Comparison of ENCODE assay signal across 17 mouse cellular contexts in genomic region chrX:143062641-143063355, GRCm38 (mm10). TPM values are rescaled to one million over a fixed set of nuclear protein-coding genes. Genes with fewer than 3 reads are reported as not detected.
DNase-seq lines count a peak whose midpoint lies in the region; ATAC-seq and TF ChIP-seq lines count a peak whose summit lies in the region.
"Had no signal": no experiment of that assay in that cellular context is flagged by ENCODE, and none has a peak within 500 bp of the region (broad histone marks: within the 10 kb centered on the region; RNA-seq: fewer than 3 reads in every experiment).

No protein-coding gene starts in this region.

- no peak overlapping the region for H3K27ac ChIP-seq in lung, embryonic 14.5 days (ENCODE audit: low read depth)
- peak overlapping the region; percentile 56; the same call in 1 of the 2 replicates for H3K27ac ChIP-seq in intestine, embryonic 16.5 days (ENCODE audit: low read length)
- H3K27ac ChIP-seq in stomach, embryonic 14.5 days (ENCODE audit: low read length), result peak overlapping the region; percentile 66; the same call in 1 of the 2 replicates
- H3K27ac ChIP-seq: hindbrain, embryonic 10.5 days; liver, embryonic 15.5 days had no signal

- no peak for TF ChIP-seq CTCF in lung, embryonic 14.5 days (IDR thresholded peaks at IDR 0.05; ENCODE audit: low read depth)

- H3K4me3 ChIP-seq in lung, embryonic 14.5 days (ENCODE audit: low read depth, low read length), result no peak overlapping the region
- H3K4me3 ChIP-seq in intestine, embryonic 16.5 days (ENCODE audit: low read length), result no peak overlapping the region
- H3K4me3 ChIP-seq in stomach, embryonic 14.5 days (ENCODE audit: low read depth, low read length), result no peak overlapping the region
- H3K4me3 ChIP-seq: forebrain, embryonic 13.5 days; heart, embryonic 12.5 days; hindbrain, embryonic 10.5 days; liver, embryonic 15.5 days; megakaryocyte, embryonic 14.5 days had no signal

- no peak for ATAC-seq in lung, embryonic 14.5 days (ENCODE audit: insufficient read depth)
- no peak for ATAC-seq in intestine, embryonic 16.5 days
- no peak for ATAC-seq in stomach, embryonic 14.5 days (ENCODE audit: insufficient number of reproducible peaks, insufficient read depth, low FRiP score, low read depth)
- no peak for ATAC-seq in inflammation-experienced regulatory T-cells, adult 6 months
- ATAC-seq: CD4-positive, CD25-positive, alpha-beta regulatory T cell, adult 4 months; forebrain, embryonic 13.5 days had no signal

- peak; percentile 67 for DNase-seq in lung, embryonic 14.5 days
- no peak for DNase-seq in lung, postnatal 14 days
- peak; percentile 30 for DNase-seq in embryo, embryonic 11.5 days (ENCODE audit: low read depth, low spot score)
- no peak for DNase-seq in gastrocnemius, adult 18-20 months (ENCODE audit: low spot score)
- no peak for DNase-seq in T-cell, adult 2 months (ENCODE audit: low spot score)
- DNase-seq: cerebellum, adult 18-20 months; gastrocnemius, postnatal 10 days; kidney, adult 18-20 months had no signal

- H3K9ac ChIP-seq in lung, embryonic 14.5 days, result no peak overlapping the region
- H3K9ac ChIP-seq in intestine, embryonic 16.5 days (ENCODE audit: low read depth, low read length), result no peak overlapping the region
- no peak overlapping the region for H3K9ac ChIP-seq in stomach, embryonic 14.5 days (replicated peaks; ENCODE audit: low read depth, low read length)
- H3K9ac ChIP-seq: forebrain, embryonic 13.5 days; heart, embryonic 12.5 days; liver, embryonic 15.5 days had no signal

- H3K9me3 ChIP-seq in lung, embryonic 14.5 days (ENCODE audit: low read depth, low read length), result no peaks in the 10 kb centered on the region
- H3K9me3 ChIP-seq in intestine, embryonic 16.5 days (ENCODE audit: control insufficient read depth, low read length), result no peaks in the 10 kb centered on the region
- H3K9me3 ChIP-seq in stomach, embryonic 14.5 days (ENCODE audit: control insufficient read depth, low read depth, low read length), result no peaks in the 10 kb centered on the region
- H3K9me3 ChIP-seq: forebrain, embryonic 13.5 days; heart, embryonic 12.5 days; hindbrain, embryonic 10.5 days; liver, embryonic 15.5 days; megakaryocyte, embryonic 14.5 days had no signal

- H3K4me2 ChIP-seq in lung, embryonic 14.5 days, result no peak overlapping the region
- no peak overlapping the region for H3K4me2 ChIP-seq in intestine, embryonic 16.5 days (ENCODE audit: low read depth, low read length)
- H3K4me2 ChIP-seq in stomach, embryonic 14.5 days (replicated peaks; ENCODE audit: low read depth, low read length), result no peak overlapping the region
- H3K4me2 ChIP-seq: forebrain, embryonic 13.5 days; heart, embryonic 12.5 days; liver, embryonic 15.5 days had no signal

- H3K27me3 ChIP-seq in lung, embryonic 14.5 days (ENCODE audit: insufficient read depth, low read length), result no peaks in the 10 kb centered on the region
- 0 out of 2 replicates have a peak, but pooled peaks cover 3% of the 10 kb centered on the region for H3K27me3 ChIP-seq in intestine, embryonic 16.5 days (replicated peaks; ENCODE audit: control insufficient read depth, insufficient read depth, low read length)
- H3K27me3 ChIP-seq in stomach, embryonic 14.5 days (ENCODE audit: control insufficient read depth, insufficient read depth, low read length), result no peaks in the 10 kb centered on the region
- H3K27me3 ChIP-seq: forebrain, embryonic 13.5 days had no signal

- WGBS in lung, embryonic 14.5 days, result 49% methylated on average over 11 of the region's 11 CpGs
- 69% methylated on average over 11 of the region's 11 CpGs for WGBS in intestine, embryonic 16.5 days
- WGBS in stomach, embryonic 14.5 days, result 60% methylated on average over 11 of the region's 11 CpGs

- no peaks in the 10 kb centered on the region for H3K36me3 ChIP-seq in lung, embryonic 14.5 days (ENCODE audit: insufficient read depth)
- H3K36me3 ChIP-seq in intestine, embryonic 16.5 days (ENCODE audit: control insufficient read depth, insufficient read depth, low read length), result no peaks in the 10 kb centered on the region
- H3K36me3 ChIP-seq in stomach, embryonic 14.5 days (ENCODE audit: control insufficient read depth, insufficient read depth, low read length), result no peaks in the 10 kb centered on the region
- H3K36me3 ChIP-seq: heart, embryonic 12.5 days; hindbrain, embryonic 10.5 days; liver, embryonic 15.5 days had no signal

- no peaks in the 10 kb centered on the region for H3K4me1 ChIP-seq in lung, embryonic 14.5 days (ENCODE audit: insufficient read depth)
- H3K4me1 ChIP-seq in intestine, embryonic 16.5 days (ENCODE audit: control insufficient read depth, insufficient read depth, low read length), result peaks cover 2% of the 10 kb centered on the region; the same call in 1 of the 2 replicates
- 0 out of 2 replicates have a peak, but pooled peaks cover 3% of the 10 kb centered on the region for H3K4me1 ChIP-seq in stomach, embryonic 14.5 days (ENCODE audit: control insufficient read depth, insufficient read depth, low read length)
- H3K4me1 ChIP-seq: hindbrain, embryonic 10.5 days; liver, embryonic 15.5 days had no signal

RNA-seq across cellular contexts. Expression of gene Rtl9, which starts 36.6 kb away (rescaled TPM):
- polyA plus RNA-seq in lung, embryonic 14.5 days (2014; fragmentation: Nextera tagmentation; extraction: Ambion mirVana), result 0.42 and 0.50 TPM in 2 replicates
- 0.28 and 0.54 TPM in 2 replicates for polyA plus RNA-seq in intestine, embryonic 16.5 days (2015; fragmentation: Nextera tagmentation; extraction: Ambion mirVana)
- 0.81 and 1.1 TPM in 2 replicates for polyA plus RNA-seq in stomach, embryonic 14.5 days (2014; fragmentation: Nextera tagmentation; extraction: Ambion mirVana)
- polyA plus RNA-seq in inflammation-experienced regulatory T-cells, adult 6 months (2017; shearing (Covaris generic)), result not detected
- under 1 TPM; 0.11 to 0.19 TPM for total RNA-seq in gastrocnemius, adult 18-20 months (2021)
- polyA plus RNA-seq: CD4-positive, CD25-positive, alpha-beta regulatory T cell, adult 4 months had no signal

Comparison
In these comparisons a context has a peak if more than half of its experiments do, and no peak if none do; other contexts are left out.
1. DNase-seq: peak in lung, embryonic 14.5 days (single experiment) and embryo, embryonic 11.5 days (single experiment); none in lung, postnatal 14 days (single experiment), gastrocnemius, adult 18-20 months (single experiment) and T-cell, adult 2 months (single experiment).